Mouse (Mus musculus) inflammation-experienced regulatory T-cells, adult 6 months (primary cell): Measurements from ENCODE around the gene Olfr1209. TPM values are rescaled to one million over a fixed set of nuclear protein-coding genes. Genes with fewer than 3 reads are reported as not detected.

Experiments used
- ATAC-seq: one replicate; pipeline ENCODE4 v1.8.0; 2017
- polyA plus RNA-seq, 3 experiments: library from polyadenylated mRNA; unstranded; fragments of 100-300 nt; shearing (Covaris generic); gene quantifications; one replicate each; pipeline ENCODE4 v1.2.1; 2017

Olfr1209 gene
- polyA plus RNA-seq, result not detected

GRCm38 (mm10) chr2:88915057-88915456 lies at the start of gene Olfr1209:
TSS of gene Olfr1209 (minus strand) at chr2:88915157.
- ATAC-seq, result no peak

GRCm38 (mm10) chr2:88953669-88954068 lies 38.7 kb upstream of the Olfr1209 start, which contains the start of gene Olfr1212:
TSS of gene Olfr1212 (plus strand) at chr2:88953969.
- ATAC-seq, result no peak

GRCm38 (mm10) chr2:88938011-88938410 lies 23.1 kb upstream of the Olfr1209 start, which contains the start of gene Olfr1211:
TSS of gene Olfr1211 (minus strand) at chr2:88938111.
- ATAC-seq, result no peak

GRCm38 (mm10) chr2:88902211-88902610 lies 12.7 kb downstream of the Olfr1209 start, which contains the start of gene Olfr1208:
TSS of gene Olfr1208 (minus strand) at chr2:88902311.
- no peak for ATAC-seq

GRCm38 (mm10) chr2:88862931-88863330 lies 52.0 kb downstream of the Olfr1209 start, which contains the start of gene Olfr1206:
TSS of gene Olfr1206 (plus strand) at chr2:88863231.
- ATAC-seq, result no peak

Other genes with a start within 250 kb of the Olfr1209 start
- gene Olfr1193, start 239.5 kb downstream of the Olfr1209 start, polyA plus RNA-seq, result not detected
- under 1 TPM in 1 of 3 experiments, not detected in 2; 0.14 TPM for gene Olfr1195, start 226.0 kb downstream of the Olfr1209 start, polyA plus RNA-seq
- not detected for gene Olfr1196, start 210.6 kb downstream of the Olfr1209 start, polyA plus RNA-seq
- gene Olfr1197, start 182.8 kb downstream of the Olfr1209 start, polyA plus RNA-seq, result not detected
- gene Olfr1198, start 163.8 kb downstream of the Olfr1209 start, polyA plus RNA-seq, result not detected
- gene Olfr1199, start 154.7 kb downstream of the Olfr1209 start, polyA plus RNA-seq, result not detected
- gene Olfr1200, start 144.7 kb downstream of the Olfr1209 start, polyA plus RNA-seq, result not detected
- not detected for gene Olfr1201, start 122.1 kb downstream of the Olfr1209 start, polyA plus RNA-seq
- gene Olfr1202, start 100.7 kb downstream of the Olfr1209 start, polyA plus RNA-seq, result not detected
- gene Olfr1205, start 85.4 kb downstream of the Olfr1209 start, polyA plus RNA-seq, result not detected
- not detected for gene Olfr1204, start 65.9 kb downstream of the Olfr1209 start, polyA plus RNA-seq
- gene Olfr1206, start 51.9 kb downstream of the Olfr1209 start, polyA plus RNA-seq, result under 1 TPM in 1 of 3 experiments, not detected in 2; 0.62 TPM
- not detected for gene Olfr1208, start 12.8 kb downstream of the Olfr1209 start, polyA plus RNA-seq
- gene Olfr1211, start 23.0 kb upstream of the Olfr1209 start, polyA plus RNA-seq, result not detected
- not detected for gene Olfr1212, start 38.8 kb upstream of the Olfr1209 start, polyA plus RNA-seq
- gene Gm13762, start 65.1 kb upstream of the Olfr1209 start, polyA plus RNA-seq, result not detected
- gene Olfr1214, start 77.5 kb upstream of the Olfr1209 start, polyA plus RNA-seq, result not detected
- not detected for gene Olfr1215, start 91.8 kb upstream of the Olfr1209 start, polyA plus RNA-seq
- gene Olfr1216, start 103.2 kb upstream of the Olfr1209 start, polyA plus RNA-seq, result not detected
- not detected for gene Olfr1217, start 116.9 kb upstream of the Olfr1209 start, polyA plus RNA-seq
- not detected for gene Olfr1218, start 146.0 kb upstream of the Olfr1209 start, polyA plus RNA-seq
- gene Olfr1219, start 168.4 kb upstream of the Olfr1209 start, polyA plus RNA-seq, result not detected
- gene Olfr1220, start 191.7 kb upstream of the Olfr1209 start, polyA plus RNA-seq, result not detected
- gene Olfr1221, start 202.1 kb upstream of the Olfr1209 start, polyA plus RNA-seq, result not detected
- gene Olfr1222, start 217.9 kb upstream of the Olfr1209 start, polyA plus RNA-seq, result not detected
- gene Olfr1223, start 236.4 kb upstream of the Olfr1209 start, polyA plus RNA-seq, result not detected
- gene Olfr1224-ps1, start 248.9 kb upstream of the Olfr1209 start, polyA plus RNA-seq, result not detected